ENCODE assay signal across 12 mouse cellular contexts in the genomic region with DNA sequence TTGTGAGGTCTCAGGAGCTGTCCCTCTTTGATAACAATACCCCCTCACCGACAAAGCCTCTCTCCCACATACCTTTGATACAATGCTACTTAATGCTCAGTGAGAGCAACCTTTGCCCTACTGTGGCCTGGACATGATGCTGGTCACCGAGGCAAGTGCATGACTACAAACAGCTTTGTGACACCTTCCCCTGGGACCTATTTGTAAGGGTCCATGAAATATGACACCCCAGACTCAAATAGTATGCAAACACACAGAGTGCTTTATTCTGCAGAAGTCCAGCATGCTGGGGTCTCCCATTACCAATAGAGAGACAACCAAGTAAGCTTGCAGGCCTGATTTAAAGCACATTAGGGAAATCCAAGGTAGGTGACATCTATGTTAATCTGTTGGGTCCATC.
A peak's percentile ranks its signal among the peaks of the same experiment; 100 is the strongest.
DNase-seq lines count a peak whose midpoint lies in the region; ATAC-seq and TF ChIP-seq lines count a peak whose summit lies in the region.
"Had no signal": no experiment of that assay in that cellular context is flagged by ENCODE, and none has a peak within 500 bp of the region (broad histone marks: within the 10 kb centered on the region; RNA-seq: fewer than 3 reads in every experiment).

No protein-coding gene starts in this region.

- DNase-seq in heart, postnatal 0 days (ENCODE audit: low spot score) = peak; percentile 13
- DNase-seq in heart, postnatal 25 days (ENCODE audit: low spot score) = no peak
- no peak for DNase-seq in lung, postnatal 4 days
- peak; percentile 13 for DNase-seq in embryonic facial prominence, embryonic 11.5 days (ENCODE audit: low spot score)
- DNase-seq: cerebellum, adult 8-10 months; forebrain, postnatal 0 days had no signal

- ATAC-seq in heart, postnatal 0 days (ENCODE audit: insufficient read depth, low read depth) = peak; percentile 15; the same call in 1 of the 2 replicates
- no peak for ATAC-seq in lung, embryonic 15.5 days (ENCODE audit: borderline replicate concordance, extremely low read depth, low FRiP score, low TSS enrichment)
- no peak for ATAC-seq in embryonic facial prominence, embryonic 11.5 days (replicated peaks; ENCODE audit: insufficient number of reproducible peaks, low FRiP score, low TSS enrichment, low read depth)
- ATAC-seq in liver, embryonic 16.5 days (ENCODE audit: low read depth) = no peak
- ATAC-seq in forebrain, embryonic 12.5 days (ENCODE audit: low FRiP score) = no peak
- ATAC-seq: CD4-positive, CD25-positive, alpha-beta regulatory T cell, adult 4 months; forebrain, postnatal 0 days; inflammation-experienced regulatory T-cells, adult 6 months had no signal

- no peak for TF ChIP-seq CTCF in heart, postnatal 0 days (IDR thresholded peaks at IDR 0.05; ENCODE audit: low read depth)

- peaks cover 12% of the 10 kb centered on the region; the same call in 1 of the 2 replicates for H3K4me1 ChIP-seq in heart, postnatal 0 days (ENCODE audit: control insufficient read depth, insufficient read depth)
- H3K4me1 ChIP-seq in lung, embryonic 15.5 days = peaks cover 26% of the 10 kb centered on the region
- H3K4me1 ChIP-seq in embryonic facial prominence, embryonic 11.5 days (ENCODE audit: control insufficient read depth, insufficient read depth, low read length) = peaks cover 3% of the 10 kb centered on the region; the same call in 1 of the 2 replicates
- no peaks in the 10 kb centered on the region; the same call in 1 of the 2 replicates for H3K4me1 ChIP-seq in liver, embryonic 16.5 days (ENCODE audit: control insufficient read depth, low read depth, low read length)
- H3K4me1 ChIP-seq in forebrain, embryonic 12.5 days = peaks cover 24% of the 10 kb centered on the region

- no peak overlapping the region for H3K4me2 ChIP-seq in heart, postnatal 0 days (ENCODE audit: low read depth, low read length)
- H3K4me2 ChIP-seq in lung, embryonic 15.5 days = no peak overlapping the region
- H3K4me2 ChIP-seq in embryonic facial prominence, embryonic 11.5 days (ENCODE audit: low read depth, low read length) = no peak overlapping the region
- no peak overlapping the region for H3K4me2 ChIP-seq in liver, embryonic 16.5 days (ENCODE audit: low read depth, low read length)
- no peak overlapping the region for H3K4me2 ChIP-seq in forebrain, embryonic 12.5 days
- H3K4me2 ChIP-seq: midbrain, embryonic 12.5 days had no signal

- TF ChIP-seq EP300 in heart, postnatal 0 days (IDR thresholded peaks at IDR 0.05; ENCODE audit: low read depth) = no peak

- intact Hi-C loops in heart, postnatal 25 days (cut with DNase I) = loop anchor here (2.0 to 5.0 kb wide), 5 partner anchors 48 to 202 kb away; no protein-coding TSS in a partner anchor

- H3K36me3 ChIP-seq in heart, postnatal 0 days (replicated peaks; ENCODE audit: control insufficient read depth, insufficient read depth, low read length) = no peaks in the 10 kb centered on the region
- H3K36me3 ChIP-seq in lung, embryonic 15.5 days = no peaks in the 10 kb centered on the region
- no peaks in the 10 kb centered on the region for H3K36me3 ChIP-seq in embryonic facial prominence, embryonic 11.5 days (replicated peaks; ENCODE audit: control insufficient read depth, insufficient read depth, low read depth, low read length)
- H3K36me3 ChIP-seq in liver, embryonic 16.5 days (ENCODE audit: control insufficient read depth, insufficient read depth) = no peaks in the 10 kb centered on the region
- H3K36me3 ChIP-seq in forebrain, embryonic 12.5 days (replicated peaks) = no peaks in the 10 kb centered on the region
- H3K36me3 ChIP-seq: midbrain, embryonic 12.5 days had no signal

- no peak overlapping the region for H3K4me3 ChIP-seq in heart, postnatal 0 days (ENCODE audit: low read depth, low read length)
- no peak overlapping the region for H3K4me3 ChIP-seq in lung, embryonic 15.5 days
- H3K4me3 ChIP-seq in embryonic facial prominence, embryonic 11.5 days (ENCODE audit: low read depth, low read length) = no peak overlapping the region
- no peak overlapping the region for H3K4me3 ChIP-seq in liver, embryonic 16.5 days (ENCODE audit: low read depth, low read length)
- no peak overlapping the region for H3K4me3 ChIP-seq in forebrain, embryonic 12.5 days (replicated peaks)
- H3K4me3 ChIP-seq: midbrain, embryonic 12.5 days had no signal

- H3K9ac ChIP-seq in heart, postnatal 0 days (replicated peaks; ENCODE audit: low read depth, low read length) = no peak overlapping the region
- no peak overlapping the region for H3K9ac ChIP-seq in lung, embryonic 15.5 days
- H3K9ac ChIP-seq in embryonic facial prominence, embryonic 11.5 days (replicated peaks; ENCODE audit: low read length) = no peak overlapping the region
- no peak overlapping the region for H3K9ac ChIP-seq in liver, embryonic 16.5 days (ENCODE audit: low read depth, low read length)
- H3K9ac ChIP-seq in forebrain, embryonic 12.5 days = no peak overlapping the region
- H3K9ac ChIP-seq: forebrain, postnatal 0 days; midbrain, embryonic 12.5 days had no signal

- 19% methylated on average over 2 of the region's 2 CpGs for WGBS in heart, postnatal 0 days
- WGBS in lung, embryonic 15.5 days = 16% methylated on average over 2 of the region's 2 CpGs
- 18% methylated on average over 2 of the region's 2 CpGs for WGBS in embryonic facial prominence, embryonic 11.5 days
- WGBS in liver, embryonic 16.5 days (ENCODE audit: insufficient replicate concordance) = 30% methylated on average over 2 of the region's 2 CpGs
- WGBS in forebrain, embryonic 12.5 days = 25% methylated on average over 2 of the region's 2 CpGs

- no peaks in the 10 kb centered on the region for H3K9me3 ChIP-seq in heart, postnatal 0 days (replicated peaks; ENCODE audit: control insufficient read depth, low read length)
- no peaks in the 10 kb centered on the region for H3K9me3 ChIP-seq in lung, embryonic 15.5 days
- no peaks in the 10 kb centered on the region for H3K9me3 ChIP-seq in embryonic facial prominence, embryonic 11.5 days (replicated peaks; ENCODE audit: control insufficient read depth, low read length)
- H3K9me3 ChIP-seq in liver, embryonic 16.5 days (replicated peaks; ENCODE audit: control insufficient read depth, low read length) = no peaks in the 10 kb centered on the region
- no peaks in the 10 kb centered on the region for H3K9me3 ChIP-seq in forebrain, embryonic 12.5 days
- H3K9me3 ChIP-seq: midbrain, embryonic 12.5 days had no signal

- H3K27ac ChIP-seq in heart, postnatal 0 days (ENCODE audit: low read depth) = peak overlapping the region; percentile 56
- peak overlapping the region; percentile 44 for H3K27ac ChIP-seq in lung, embryonic 15.5 days
- no peak overlapping the region for H3K27ac ChIP-seq in embryonic facial prominence, embryonic 11.5 days (replicated peaks; ENCODE audit: low read depth, low read length)
- 0 out of 2 replicates have a peak overlapping the region, but pooled peaks have one; percentile 7 for H3K27ac ChIP-seq in liver, embryonic 16.5 days (ENCODE audit: low read length)
- no peak overlapping the region for H3K27ac ChIP-seq in forebrain, embryonic 12.5 days
- H3K27ac ChIP-seq: midbrain, embryonic 12.5 days had no signal

- H3K27me3 ChIP-seq in heart, postnatal 0 days (ENCODE audit: control insufficient read depth, insufficient read depth, low read length) = no peaks in the 10 kb centered on the region
- no peaks in the 10 kb centered on the region for H3K27me3 ChIP-seq in lung, embryonic 15.5 days
- no peaks in the 10 kb centered on the region for H3K27me3 ChIP-seq in embryonic facial prominence, embryonic 11.5 days (ENCODE audit: control insufficient read depth, insufficient read depth, low read length)
- H3K27me3 ChIP-seq in liver, embryonic 16.5 days (ENCODE audit: control insufficient read depth, insufficient read depth, low read depth, low read length) = no peaks in the 10 kb centered on the region
- no peaks in the 10 kb centered on the region for H3K27me3 ChIP-seq in forebrain, embryonic 12.5 days
- H3K27me3 ChIP-seq: midbrain, embryonic 12.5 days had no signal

Comparison
In these comparisons a context has a peak if more than half of its experiments do, and no peak if none do; other contexts are left out.
1. DNase-seq: peak in heart, postnatal 0 days (single experiment) and embryonic facial prominence, embryonic 11.5 days (single experiment); none in heart, postnatal 25 days (single experiment) and lung, postnatal 4 days (0 of 2).
2. H3K27ac ChIP-seq: peak in heart, postnatal 0 days (single experiment), lung, embryonic 15.5 days (single experiment) and liver, embryonic 16.5 days (single experiment); none in embryonic facial prominence, embryonic 11.5 days (single experiment) and forebrain, embryonic 12.5 days (single experiment).